Mouse (Mus musculus): ENCODE data around the gene Acads.
"Not testable (repeated sequence)": the region's sequence is repeated elsewhere in the genome, so short reads cannot be mapped to it uniquely, and the experiment has no call there.

Acads gene

DNA sequence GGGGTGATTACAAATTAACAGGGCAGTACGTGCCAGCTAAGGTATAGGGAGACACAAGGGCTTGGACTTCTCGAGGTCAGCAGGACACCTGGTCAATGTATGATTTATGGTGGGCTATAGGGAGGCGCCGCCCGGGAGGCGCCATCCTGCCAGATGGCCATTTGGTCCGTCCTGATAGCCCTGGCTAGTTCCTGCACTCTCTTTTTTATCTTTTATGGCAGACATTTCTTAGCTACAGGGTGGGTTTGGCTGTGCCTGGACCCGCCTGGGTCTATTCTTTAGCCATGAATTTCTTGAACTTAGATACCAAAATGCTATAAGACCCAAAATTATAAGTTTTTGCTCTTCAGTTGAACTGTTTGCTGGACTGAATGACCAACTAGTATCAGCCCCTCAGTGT is 45.8 kb downstream of the Acads start:
- DNase-seq (ENCODE audit: low read depth, low spot score), result not testable (repeated sequence)

DNA sequence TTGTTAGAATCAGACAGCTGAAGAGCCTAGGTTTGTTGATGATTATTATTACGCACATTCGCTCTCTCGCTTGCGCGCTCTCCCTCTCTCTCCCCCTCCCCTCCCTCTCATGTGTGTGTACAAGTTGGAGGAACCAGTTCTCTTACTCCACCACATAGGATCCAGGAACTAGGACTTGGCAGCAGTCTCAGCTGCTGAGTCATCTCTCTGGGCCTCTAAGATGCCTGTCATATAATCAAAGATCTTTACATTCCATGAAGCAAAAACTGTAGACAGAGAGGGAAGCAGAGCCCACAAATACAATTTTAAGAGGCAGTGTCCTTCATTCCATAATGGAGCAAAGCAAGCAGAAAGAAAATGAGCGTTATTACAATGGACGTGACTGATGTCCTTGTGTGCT is 47.0 kb downstream of the Acads start:
- peak; percentile 40 for DNase-seq (ENCODE audit: low read depth, low spot score)

- DNase-seq (ENCODE audit: low read depth, low spot score), result no peak
These were observed 47.8 kb downstream of the Acads start for GRCm38 (mm10) chr5:115071096-115071901.

DNA sequence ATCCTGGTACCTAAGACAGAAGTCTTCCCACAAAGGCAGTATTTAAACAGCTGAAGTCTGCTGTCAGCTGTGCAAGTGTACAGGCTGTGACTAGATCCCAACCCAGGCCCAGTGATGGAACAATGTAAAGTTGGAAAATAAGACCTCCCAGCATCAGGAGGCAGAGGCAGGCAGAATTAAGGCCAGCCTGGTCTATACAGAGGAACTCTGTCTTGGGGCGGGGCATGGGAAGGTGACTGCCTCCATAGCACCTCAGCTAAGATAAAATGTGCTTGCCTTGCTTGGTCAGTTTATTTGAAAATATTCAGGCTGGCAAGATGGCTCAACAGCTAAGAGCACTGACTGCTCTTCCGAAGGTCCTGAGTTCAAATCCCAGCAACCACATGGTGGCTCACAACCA is 48.7 kb downstream of the Acads start:
- no peak for DNase-seq (ENCODE audit: low read depth, low spot score)

GRCm38 (mm10) chr5:115069611-115070010 is 49.5 kb downstream of the Acads start:
- no peak for DNase-seq (ENCODE audit: low read depth, low spot score)

DNA sequence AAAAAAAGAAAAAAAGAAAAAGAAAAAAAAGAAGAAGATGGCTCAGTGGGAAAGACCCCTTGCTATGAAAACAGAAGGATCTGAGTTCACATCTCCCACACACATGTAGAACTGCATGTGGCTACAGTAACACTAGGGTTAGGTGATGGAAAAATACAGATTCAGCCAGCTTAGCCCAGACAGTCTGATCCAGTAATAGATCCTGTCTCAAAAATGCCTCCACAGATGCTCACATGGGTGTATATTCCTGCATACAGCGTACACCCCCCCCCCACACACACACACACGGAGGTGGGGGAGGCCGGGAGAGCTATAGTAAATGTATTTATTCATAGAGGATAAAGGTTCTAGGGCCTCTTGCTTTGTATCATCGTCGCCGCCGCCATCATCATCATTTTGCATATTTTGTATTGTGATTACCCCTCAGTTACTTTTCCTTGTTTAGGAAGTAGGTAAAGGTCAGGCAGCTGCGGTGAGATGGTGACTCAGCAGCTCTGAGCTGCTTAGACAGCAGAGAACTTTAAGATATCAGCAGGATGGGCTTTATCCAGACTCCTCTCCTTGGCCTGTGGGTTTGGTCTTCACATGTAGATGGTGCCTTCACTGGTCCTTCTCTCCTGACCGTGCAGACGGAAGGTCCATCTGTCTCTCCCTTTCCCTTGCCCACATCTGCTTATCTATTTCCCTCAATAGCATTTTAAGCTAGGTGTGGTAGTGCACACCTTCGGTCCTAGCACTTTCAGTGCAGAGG is 50.3 kb downstream of the Acads start:
- no peak for DNase-seq (ENCODE audit: low read depth, low spot score)

- DNase-seq (ENCODE audit: low read depth, low spot score), result no peak
These were observed 52.9 kb downstream of the Acads start for GRCm38 (mm10) chr5:115066245-115066644.

- no peak for DNase-seq (ENCODE audit: low read depth, low spot score)
These were observed 55.8 kb downstream of the Acads start for GRCm38 (mm10) chr5:115063391-115063790.

DNA sequence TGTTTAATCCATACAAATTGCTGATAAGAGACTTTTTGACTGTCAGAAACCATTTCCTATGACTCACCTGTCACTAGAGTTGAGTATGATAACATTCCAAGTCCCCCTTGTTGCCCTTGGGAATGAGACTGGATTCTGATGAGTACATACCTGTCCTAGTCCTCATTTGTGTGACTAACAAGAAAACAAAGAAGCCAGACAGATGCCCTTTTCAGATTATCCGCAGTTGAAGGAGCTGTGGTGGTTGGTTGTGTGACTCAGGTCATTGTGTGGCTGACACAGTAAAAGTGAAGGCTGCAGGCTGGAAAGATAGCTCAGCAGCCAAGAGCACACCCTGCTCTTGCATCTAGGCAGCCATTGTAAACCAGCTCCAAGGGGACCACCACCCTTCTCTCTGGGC is 56.6 kb downstream of the Acads start:
- no peak for DNase-seq (ENCODE audit: low read depth, low spot score)

DNA sequence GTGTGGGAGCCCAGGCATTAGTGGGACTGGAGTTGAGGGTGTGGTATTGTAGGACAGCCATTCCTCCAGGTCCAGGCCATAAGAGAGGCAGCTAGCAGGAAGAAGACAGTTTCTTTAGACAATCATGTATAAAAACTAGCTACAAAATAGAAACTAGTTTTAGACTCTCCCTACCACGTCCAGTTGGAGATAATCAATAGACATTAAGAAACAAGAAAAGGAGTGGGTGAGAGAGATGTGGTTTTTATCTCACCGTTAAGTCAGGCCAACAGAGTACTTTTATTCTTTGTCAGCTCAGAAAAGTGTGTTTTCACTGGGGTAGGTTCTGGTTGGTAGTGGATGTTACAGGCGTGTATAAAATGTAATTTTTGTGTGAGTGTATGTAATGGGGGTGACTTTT is 58.2 kb downstream of the Acads start:
- DNase-seq (ENCODE audit: low read depth, low spot score), result no peak

Data from skeletal muscle tissue, adult 2 months (tissue).